Mouse (Mus musculus) neural tube, embryonic 12.5 days (tissue): ENCODE measurements at regions not wholly inside any gene's neighbourhood (a gene's known extent, or its start where the extent isn't known, plus 50 kb on each side); places are given as distances from the start of the nearest gene placed in this dataset.

ENCODE experiments used
- ATAC-seq: fragments of 200-750 bp; cut with Nextera tagmentation; 2 replicates; pipeline ENCODE4 v1.8.0; 2017; ENCODE audit warnings: low read depth, mild to moderate bottlenecking, moderate TSS enrichment, moderate library complexity; ENCODE audit not compliant: low FRiP score
- H3K27ac ChIP-seq: fragments of 300-500 bp; sonication (generic); 2 replicates; pipeline ENCODE4 v1.5.1; 2016
- H3K27me3 ChIP-seq: fragments of 300-500 bp; sonication (generic); replicated peaks from 2 replicates; pipeline ENCODE4 v1.6.1; 2016; ENCODE audit warnings: mild to moderate bottlenecking
- H3K36me3 ChIP-seq: fragments of 300-500 bp; sonication (generic); 2 replicates; pipeline ENCODE4 v1.6.1; 2016; ENCODE audit warnings: mild to moderate bottlenecking
- H3K4me1 ChIP-seq: fragments of 300-500 bp; sonication (generic); 2 replicates; pipeline ENCODE4 v1.6.1; 2016
- H3K4me2 ChIP-seq: fragments of 300-500 bp; sonication (generic); replicated peaks from 2 replicates; pipeline ENCODE4 v1.6.1; 2016; ENCODE audit warnings: mild to moderate bottlenecking
- H3K4me3 ChIP-seq: fragments of 300-500 bp; sonication (generic); 2 replicates; pipeline ENCODE4 v1.5.1; 2016
- H3K9ac ChIP-seq: fragments of 300-500 bp; sonication (generic); 2 replicates; pipeline ENCODE4 v1.6.1; 2016; ENCODE audit warnings: mild to moderate bottlenecking
- H3K9me3 ChIP-seq: fragments of 300-500 bp; sonication (generic); 2 replicates; pipeline ENCODE4 v1.6.1; 2016; ENCODE audit warnings: mild to moderate bottlenecking
- WGBS: fragments of 180-500 bp; shearing (Covaris S2); methylation state at CpG from one replicate; pipeline ENCODE4 v1.1.7; 2016; 5-methylcytosine and 5-hydroxymethylcytosine counted together

DNA sequence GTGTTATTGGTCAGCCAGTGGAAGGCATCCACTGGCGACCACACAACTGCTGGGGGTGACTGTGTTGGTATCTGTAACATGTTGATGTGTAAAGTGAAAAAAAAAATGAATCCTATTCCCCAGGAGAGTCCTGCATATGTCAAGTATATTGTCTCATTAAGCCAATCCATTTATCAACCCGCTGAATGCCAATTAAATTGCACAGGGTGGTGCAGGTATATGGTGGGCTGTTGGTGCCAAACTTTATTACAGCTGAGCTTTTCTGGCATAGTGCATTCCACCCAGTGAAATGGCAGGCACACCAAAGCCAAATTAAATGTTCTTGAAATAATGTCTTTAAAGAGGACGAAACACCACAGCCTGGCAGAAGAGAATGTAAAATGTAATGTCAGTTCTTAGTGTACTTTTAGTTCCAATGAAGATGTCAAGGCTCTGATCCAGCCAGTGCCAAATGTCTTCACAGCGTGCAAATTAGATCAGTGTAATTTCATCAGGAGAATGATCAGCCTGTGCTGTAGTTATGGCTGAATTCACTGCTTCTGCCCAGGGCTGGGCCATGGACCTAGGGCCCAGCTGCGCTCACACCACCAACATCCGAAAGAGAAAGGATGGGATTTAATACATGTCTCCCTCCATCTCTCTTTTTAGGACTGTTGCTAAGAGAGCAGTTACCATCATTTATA, 66.6 kb upstream of the Itga4 start:
- Histone ChIP-seq H3K27ac (no peak overlapping the region), H3K36me3 (no peaks in the 10 kb centered on the region), H3K9me3 (no peaks in the 10 kb centered on the region), H3K4me1 (no peaks in the 10 kb centered on the region), H3K9ac (no peak overlapping the region), H3K4me2 (no peak overlapping the region), H3K27me3 (no peaks in the 10 kb centered on the region), H3K4me3 (no peak overlapping the region)
- no peak for ATAC-seq
- 87% methylated on average over 6 of the region's 6 CpGs for WGBS

DNA sequence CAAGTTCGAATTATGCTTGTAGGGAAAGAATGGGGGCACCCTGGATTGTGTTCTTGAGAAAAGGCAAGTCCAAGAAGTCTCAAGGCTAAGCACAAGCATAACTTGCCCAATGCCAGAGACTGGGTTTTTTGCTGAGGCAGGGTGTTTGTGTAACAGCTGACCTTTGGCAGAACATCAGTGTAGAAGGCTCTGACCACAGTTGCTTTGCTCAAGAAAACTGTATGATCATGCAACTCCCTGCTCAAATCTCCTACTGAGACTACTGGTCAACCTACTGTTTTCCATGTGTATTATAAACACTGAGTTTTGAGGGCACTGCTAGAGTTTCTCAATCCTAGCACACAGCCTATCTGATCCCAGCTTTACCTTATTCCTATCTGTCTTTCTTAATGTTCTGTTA, 61.4 kb upstream of the Itga4 start:
- Histone ChIP-seq H3K4me1 (no peaks in the 10 kb centered on the region), H3K4me3 (no peak overlapping the region), H3K36me3 (no peaks in the 10 kb centered on the region), H3K27ac (no peak overlapping the region), H3K9ac (no peak overlapping the region), H3K9me3 (no peaks in the 10 kb centered on the region), H3K27me3 (no peaks in the 10 kb centered on the region), H3K4me2 (no peak overlapping the region)
- no peak for ATAC-seq
- 85% methylated on average over 1 of the region's 1 CpGs for WGBS

- H3K27ac ChIP-seq: no peak overlapping the region
- H3K36me3 ChIP-seq: no peaks in the 10 kb centered on the region
- WGBS: 87% methylated on average over 6 of the region's 6 CpGs
- H3K9me3 ChIP-seq: no peaks in the 10 kb centered on the region
- H3K27me3 ChIP-seq: no peaks in the 10 kb centered on the region
- no peak overlapping the region for H3K4me3 ChIP-seq
- H3K9ac ChIP-seq: no peak overlapping the region
- H3K4me2 ChIP-seq: no peak overlapping the region
- H3K4me1 ChIP-seq: no peaks in the 10 kb centered on the region
- no peak for ATAC-seq
These were observed 53.5 kb upstream of the Itga4 start for GRCm38 (mm10) chr2:79201677-79202076.
